Comparison of ENCODE assay signal across 11 mouse cellular contexts in genomic region chr5:50006915-50007658, GRCm38 (mm10). TPM values are rescaled to one million over a fixed set of nuclear protein-coding genes. Genes with fewer than 3 reads are reported as not detected.
DNase-seq lines count a peak whose midpoint lies in the region; ATAC-seq and TF ChIP-seq lines count a peak whose summit lies in the region.
"Had no signal": no experiment of that assay in that cellular context is flagged by ENCODE, and none has a peak within 500 bp of the region (broad histone marks: within the 10 kb centered on the region; RNA-seq: fewer than 3 reads in every experiment).

No protein-coding gene starts in this region.

- peak; percentile 53; the same call in 1 of the 2 replicates for ATAC-seq in kidney, embryonic 15.5 days (replicated peaks; ENCODE audit: low FRiP score)
- peak; percentile 32; the same call in 1 of the 2 replicates for ATAC-seq in stomach, postnatal 0 days (ENCODE audit: low FRiP score, low TSS enrichment)

- no peaks in the 10 kb centered on the region for H3K4me1 ChIP-seq in kidney, embryonic 15.5 days
- H3K4me1 ChIP-seq in stomach, postnatal 0 days (replicated peaks; ENCODE audit: control insufficient read depth, insufficient read depth) = no peaks in the 10 kb centered on the region
- H3K4me1 ChIP-seq: liver, embryonic 15.5 days had no signal

- no peaks in the 10 kb centered on the region for H3K9me3 ChIP-seq in kidney, embryonic 15.5 days (replicated peaks)
- H3K9me3 ChIP-seq in stomach, postnatal 0 days (ENCODE audit: control insufficient read depth, low read length) = no peaks in the 10 kb centered on the region
- H3K9me3 ChIP-seq: liver, embryonic 15.5 days had no signal

- H3K27me3 ChIP-seq in kidney, embryonic 15.5 days = no peaks in the 10 kb centered on the region
- no peaks in the 10 kb centered on the region for H3K27me3 ChIP-seq in stomach, postnatal 0 days (ENCODE audit: control insufficient read depth, insufficient read depth, low read length)
- H3K27me3 ChIP-seq: liver, embryonic 15.5 days had no signal

- H3K36me3 ChIP-seq in kidney, embryonic 15.5 days = peaks cover 54% of the 10 kb centered on the region
- no peaks in the 10 kb centered on the region for H3K36me3 ChIP-seq in stomach, postnatal 0 days (ENCODE audit: control insufficient read depth, insufficient read depth, low read length)

- no peak for DNase-seq in kidney, postnatal 36 days
- peak; percentile 46 for DNase-seq in adrenal gland, postnatal 14 days
- DNase-seq in kidney, postnatal 10 days = peak; percentile 40
- DNase-seq in stomach, postnatal 0 days (ENCODE audit: low spot score) = no peak
- DNase-seq in cerebellum, postnatal 10 days = no peak
- no peak for DNase-seq in c-Kit-positive CD71-positive TER-119-positive erythroid progenitor cells, embryonic 14.5 days (ENCODE audit: low spot score)
- DNase-seq: cerebellum, adult 18-20 months; gastrocnemius, postnatal 14 days; thymus, adult 18-20 months had no signal

- TF ChIP-seq CTCF in stomach, postnatal 0 days (IDR thresholded peaks at IDR 0.05; ENCODE audit: low read depth) = no peak

- WGBS in kidney, embryonic 15.5 days = 72% methylated on average over 9 of the region's 9 CpGs
- 74% methylated on average over 9 of the region's 9 CpGs for WGBS in stomach, postnatal 0 days

- H3K4me2 ChIP-seq in kidney, embryonic 15.5 days = no peak overlapping the region
- H3K4me2 ChIP-seq in stomach, postnatal 0 days (replicated peaks; ENCODE audit: low read depth) = no peak overlapping the region
- H3K4me2 ChIP-seq: liver, embryonic 15.5 days had no signal

- TF ChIP-seq EP300 in stomach, postnatal 0 days (optimal IDR thresholded peaks at IDR 0.05) = no peak

- no peak overlapping the region for H3K4me3 ChIP-seq in kidney, embryonic 15.5 days (replicated peaks)
- no peak overlapping the region for H3K4me3 ChIP-seq in stomach, postnatal 0 days (ENCODE audit: low read depth, low read length)
- H3K4me3 ChIP-seq: liver, embryonic 15.5 days had no signal

- H3K9ac ChIP-seq in kidney, embryonic 15.5 days = no peak overlapping the region
- no peak overlapping the region for H3K9ac ChIP-seq in stomach, postnatal 0 days (ENCODE audit: low read length)
- H3K9ac ChIP-seq: liver, embryonic 15.5 days had no signal

- H3K27ac ChIP-seq in kidney, embryonic 15.5 days = no peak overlapping the region
- H3K27ac ChIP-seq in stomach, postnatal 0 days (replicated peaks) = no peak overlapping the region
- H3K27ac ChIP-seq: liver, embryonic 15.5 days had no signal

RNA-seq across cellular contexts. Expression of gene Adgra3, which starts 51.7 kb away (rescaled TPM):
- 39.3 and 40.1 TPM in 2 replicates for polyA plus RNA-seq in kidney, embryonic 15.5 days (2015; fragmentation: Nextera tagmentation; extraction: Ambion mirVana)
- total RNA-seq in adrenal gland, postnatal 14 days (2021) = 31.3 and 43.3 TPM in 2 replicates
- polyA plus RNA-seq in stomach, postnatal 0 days (2015; fragmentation: Nextera tagmentation; extraction: Ambion mirVana) = 7.1 and 7.9 TPM in 2 replicates

Comparison
In these comparisons a context has a peak if more than half of its experiments do, and no peak if none do; other contexts are left out.
1. DNase-seq: peak in adrenal gland, postnatal 14 days (single experiment) and kidney, postnatal 10 days (single experiment); none in kidney, postnatal 36 days (0 of 2), stomach, postnatal 0 days (single experiment), cerebellum, postnatal 10 days (0 of 2) and c-Kit-positive CD71-positive TER-119-positive erythroid progenitor cells, embryonic 14.5 days (single experiment).